Mouse (Mus musculus) hindbrain, embryonic 11.5 days (tissue): ENCODE data around the gene E330021D16Rik. TPM values are rescaled to one million over a fixed set of nuclear protein-coding genes. Genes with fewer than 3 reads are reported as not detected.
"Not testable (repeated sequence)": the region's sequence is repeated elsewhere in the genome, so short reads cannot be mapped to it uniquely, and the experiment has no call there.

Experiments
- ATAC-seq: fragments of 200-750 bp; cut with Nextera tagmentation; 2 replicates; pipeline ENCODE4 v1.8.0; 2017; ENCODE audit warnings: mild to moderate bottlenecking, moderate TSS enrichment, moderate library complexity; ENCODE audit not compliant: low FRiP score
- DNase-seq: peaks from one replicate; pipeline ENCODE4 v3.0.0-alpha.2; 2015; ENCODE audit warnings: low spot score
- H3K27ac ChIP-seq: fragments of 300-500 bp; sonication (generic); 2 replicates; pipeline ENCODE4 v1.5.1; 2014; ENCODE audit warnings: mild to moderate bottlenecking, low read depth, low read length
- H3K27me3 ChIP-seq: fragments of 300-500 bp; sonication (generic); 2 replicates; pipeline ENCODE4 v1.6.1; 2014; ENCODE audit warnings: mild to moderate bottlenecking, low read length, moderate library complexity, mixed read lengths; ENCODE audit not compliant: control insufficient read depth, insufficient read depth
- H3K36me3 ChIP-seq: fragments of 300-500 bp; sonication (generic); 2 replicates; pipeline ENCODE4 v1.6.1; 2014; ENCODE audit warnings: mild to moderate bottlenecking, low read length, moderate library complexity, mixed read lengths; ENCODE audit not compliant: control insufficient read depth, insufficient read depth
- H3K4me1 ChIP-seq: fragments of 300-500 bp; sonication (generic); replicated peaks from 2 replicates; pipeline ENCODE4 v1.6.1; 2014; ENCODE audit warnings: low read length, mixed read lengths; ENCODE audit not compliant: control insufficient read depth, insufficient read depth
- H3K4me2 ChIP-seq: fragments of 300-500 bp; sonication (generic); replicated peaks from 2 replicates; pipeline ENCODE4 v1.6.1; 2014; ENCODE audit warnings: mild to moderate bottlenecking, low read depth, low read length
- H3K4me3 ChIP-seq: fragments of 300-500 bp; sonication (generic); 2 replicates; pipeline ENCODE4 v1.5.1; 2014; ENCODE audit warnings: low read depth, low read length
- H3K9ac ChIP-seq: fragments of 300-500 bp; sonication (generic); 2 replicates; pipeline ENCODE4 v1.6.1; 2014; ENCODE audit warnings: low read depth, low read length
- H3K9me3 ChIP-seq: fragments of 300-500 bp; sonication (generic); 2 replicates; pipeline ENCODE4 v1.6.1; 2016; ENCODE audit warnings: low read length; ENCODE audit not compliant: control insufficient read depth
- WGBS: fragments of 180-500 bp; shearing (Covaris S2); extraction: QIAGEN DNeasy Blood & Tissue Kit; methylation state at CpG from one replicate; pipeline ENCODE4 v1.1.7; 2014; 5-methylcytosine and 5-hydroxymethylcytosine counted together
- polyA plus RNA-seq: library from polyadenylated mRNA; unstranded; fragments of >200 nt; fragmentation: Nextera tagmentation; extraction: Ambion mirVana; gene quantifications from 2 replicates; pipeline ENCODE4 v1.2.1, GENCODE M21; 2014

E330021D16Rik gene
- polyA plus RNA-seq, 1 experiment from 2014 or later = not detected

- 88% methylated on average over 1 of the region's 1 CpGs for WGBS
- no peak for ATAC-seq
Measured at GRCm38 (mm10) chr6:136449930-136450329, 34.6 kb upstream of the E330021D16Rik start.

GRCm38 (mm10) chr6:136449270-136449692 lies 33.9 kb upstream of the E330021D16Rik start:
- Histone ChIP-seq H3K4me1 (no peaks in the 10 kb centered on the region), H3K27ac (no peak overlapping the region), H3K9ac (no peak overlapping the region), H3K36me3 (no peaks in the 10 kb centered on the region), H3K4me2 (no peak overlapping the region), H3K4me3 (no peak overlapping the region), H3K27me3 (no peaks in the 10 kb centered on the region), H3K9me3 (peaks cover 3% of the 10 kb centered on the region)
- ATAC-seq (no peak), DNase-seq (no peak)
- whole genome bisulfite sequencing = 81% methylated on average over 9 of the region's 9 CpGs

More at GRCm38 (mm10) chr6:136449930-136450329, 34.6 kb upstream of the E330021D16Rik start:
- H3K36me3 ChIP-seq = no peaks in the 10 kb centered on the region
- H3K4me3 ChIP-seq = no peak overlapping the region
- no peak overlapping the region for H3K9ac ChIP-seq
- H3K4me2 ChIP-seq = no peak overlapping the region
- H3K4me1 ChIP-seq = no peaks in the 10 kb centered on the region
- DNase-seq = no peak
- no peaks in the 10 kb centered on the region; the same call in 1 of the 2 replicates for H3K9me3 ChIP-seq
- H3K27me3 ChIP-seq = no peaks in the 10 kb centered on the region
- no peak overlapping the region for H3K27ac ChIP-seq

- not testable (repeated sequence) for H3K9ac ChIP-seq, H3K27me3 ChIP-seq, ATAC-seq, H3K4me3 ChIP-seq, H3K4me2 ChIP-seq, H3K27ac ChIP-seq, H3K36me3 ChIP-seq, DNase-seq, H3K9me3 ChIP-seq, H3K4me1 ChIP-seq
- 79% methylated on average over 2 of the region's 2 CpGs for WGBS
Measured at GRCm38 (mm10) chr6:136439205-136439604, 23.8 kb upstream of the E330021D16Rik start.

GRCm38 (mm10) chr6:136436151-136436550 lies 20.8 kb upstream of the E330021D16Rik start:
- H3K27me3 ChIP-seq, ATAC-seq, H3K9me3 ChIP-seq, H3K4me1 ChIP-seq, H3K27ac ChIP-seq, H3K36me3 ChIP-seq, H3K9ac ChIP-seq, DNase-seq, H3K4me2 ChIP-seq, H3K4me3 ChIP-seq: not testable (repeated sequence)
- WGBS = 77% methylated on average over 3 of the region's 3 CpGs

GRCm38 (mm10) chr6:136433573-136433972 lies 18.2 kb upstream of the E330021D16Rik start:
- Histone ChIP-seq H3K4me2 (no peak overlapping the region), H3K9ac (no peak overlapping the region), H3K4me3 (no peak overlapping the region), H3K27ac (no peak overlapping the region), H3K36me3 (no peaks in the 10 kb centered on the region), H3K4me1 (no peaks in the 10 kb centered on the region), H3K27me3 (no peaks in the 10 kb centered on the region), H3K9me3 (no peaks in the 10 kb centered on the region)
- ATAC-seq (no peak), DNase-seq (no peak)
- 89% methylated on average over 6 of the region's 6 CpGs for WGBS

GRCm38 (mm10) chr6:136431896-136432248 lies 16.5 kb upstream of the E330021D16Rik start:
- no peaks in the 10 kb centered on the region for H3K4me1 ChIP-seq
- no peak for ATAC-seq
- H3K27ac ChIP-seq = no peak overlapping the region
- no peak overlapping the region for H3K9ac ChIP-seq
- H3K4me3 ChIP-seq = no peak overlapping the region
- no peaks in the 10 kb centered on the region for H3K27me3 ChIP-seq
- no peak for DNase-seq
- no peaks in the 10 kb centered on the region for H3K36me3 ChIP-seq
- WGBS = 53% methylated on average over 7 of the region's 7 CpGs
- no peak overlapping the region for H3K4me2 ChIP-seq
- H3K9me3 ChIP-seq = no peaks in the 10 kb centered on the region

- DNase-seq = no peak
- Histone ChIP-seq H3K9me3 (no peaks in the 10 kb centered on the region), H3K4me3 (no peak overlapping the region), H3K36me3 (no peaks in the 10 kb centered on the region), H3K4me1 (no peaks in the 10 kb centered on the region), H3K9ac (no peak overlapping the region), H3K4me2 (no peak overlapping the region), H3K27ac (no peak overlapping the region), H3K27me3 (no peaks in the 10 kb centered on the region)
- 65% methylated on average over 10 of the region's 10 CpGs for WGBS
- no peak for ATAC-seq
Measured at GRCm38 (mm10) chr6:136431169-136431895, 16.0 kb upstream of the E330021D16Rik start.

- H3K4me3 ChIP-seq = no peak overlapping the region
- H3K9me3 ChIP-seq = no peaks in the 10 kb centered on the region
- no peak for ATAC-seq
- no peak overlapping the region for H3K4me2 ChIP-seq
- no peak for DNase-seq
- no peaks in the 10 kb centered on the region for H3K36me3 ChIP-seq
- H3K27ac ChIP-seq = no peak overlapping the region
- H3K4me1 ChIP-seq = no peaks in the 10 kb centered on the region
- no peaks in the 10 kb centered on the region for H3K27me3 ChIP-seq
- WGBS = 52% methylated on average over 4 of the region's 4 CpGs
- no peak overlapping the region for H3K9ac ChIP-seq
Measured at GRCm38 (mm10) chr6:136429441-136429840, 14.1 kb upstream of the E330021D16Rik start.

GRCm38 (mm10) chr6:136428412-136428811 lies 13.0 kb upstream of the E330021D16Rik start:
- Histone ChIP-seq H3K27ac (no peak overlapping the region), H3K36me3 (no peaks in the 10 kb centered on the region), H3K9ac (no peak overlapping the region), H3K4me2 (no peak overlapping the region), H3K4me3 (no peak overlapping the region), H3K4me1 (no peaks in the 10 kb centered on the region), H3K9me3 (no peaks in the 10 kb centered on the region), H3K27me3 (no peaks in the 10 kb centered on the region)
- 86% methylated on average over 5 of the region's 5 CpGs for WGBS
- no peak for DNase-seq
- no peak for ATAC-seq
